Mouse (Mus musculus) G1E (cell line): ENCODE results near the gene H2-DMb1.

Experiments used
- CTCF ChIP-seq: IDR thresholded peaks from 2 replicates; pipeline ENCODE4 v1.5.1; 2012; ENCODE audit warnings: low read depth, low read length, inconsistent platforms, mixed read lengths
- GATA1 ChIP-seq: IDR thresholded peaks from 2 replicates; pipeline ENCODE4 v1.6.1; 2012; ENCODE audit warnings: borderline replicate concordance, low read length, inconsistent platforms, mixed read lengths
- POLR2AphosphoS5 ChIP-seq: IDR thresholded peaks from 2 replicates; pipeline ENCODE4 v1.6.1; 2012; ENCODE audit warnings: low read depth, low read length, inconsistent platforms; ENCODE audit not compliant: insufficient replicate concordance
- TAL1 ChIP-seq: conservative IDR thresholded peaks from 2 replicates; pipeline ENCODE4 v1.6.1; 2012; ENCODE audit warnings: low read depth, low read length, inconsistent platforms, mixed read lengths

GRCm38 (mm10) chr17:34152923-34153322 lies at the start of gene H2-DMb1:
- no peak for TF ChIP-seq GATA1
- no peak for TF ChIP-seq CTCF
- TF ChIP-seq POLR2AphosphoS5: no peak
- no peak for TF ChIP-seq TAL1
